Mouse (Mus musculus) gastrocnemius, postnatal 14 days (tissue): ENCODE results near the gene D130043K22Rik. TPM values are rescaled to one million over a fixed set of nuclear protein-coding genes. Genes with fewer than 3 reads are reported as not detected.
A peak's percentile ranks its signal among the peaks of the same experiment; 100 is the strongest.

Experiments used
- DNase-seq: peaks from one replicate; pipeline ENCODE4 v3.0.0; 2021; ENCODE audit warnings: mixed read lengths
- intact Hi-C: fragments of 180-260 bp; cut with DNase I; formaldehyde crosslinking; loops from one replicate; pipeline ENCODE4 v1.15.1; 2025; ENCODE audit warnings: low total_unique reads
- total RNA-seq, 2 experiments: library from RNA; stranded (reverse); gene quantifications; 2 replicates each; pipeline ENCODE4 v1.2.3; 2021

Gene D130043K22Rik
- total RNA-seq, 2 experiments from 2014 or later = not detected

DNA sequence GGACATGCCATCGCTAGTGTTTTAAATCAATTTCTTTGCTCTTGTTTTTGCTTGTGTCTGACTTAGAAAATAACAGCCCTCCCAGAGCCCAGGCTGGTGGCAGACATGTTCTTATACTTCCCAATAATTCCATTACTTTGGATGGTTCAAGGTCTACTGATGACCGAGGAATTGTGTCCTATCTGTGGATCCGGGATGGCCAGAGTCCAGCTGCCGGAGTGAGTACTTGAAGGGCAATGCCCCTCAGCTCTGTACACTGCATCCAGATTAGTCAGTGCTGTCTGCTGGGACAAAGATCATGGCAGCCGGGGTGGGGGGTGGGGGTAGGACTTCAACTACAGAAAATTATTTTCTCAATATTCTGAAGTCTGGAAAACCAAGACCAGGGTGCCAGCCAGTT lies 35.8 kb downstream of the D130043K22Rik start:
- DNase-seq = no peak
- intact Hi-C loops = no loop called here

DNA sequence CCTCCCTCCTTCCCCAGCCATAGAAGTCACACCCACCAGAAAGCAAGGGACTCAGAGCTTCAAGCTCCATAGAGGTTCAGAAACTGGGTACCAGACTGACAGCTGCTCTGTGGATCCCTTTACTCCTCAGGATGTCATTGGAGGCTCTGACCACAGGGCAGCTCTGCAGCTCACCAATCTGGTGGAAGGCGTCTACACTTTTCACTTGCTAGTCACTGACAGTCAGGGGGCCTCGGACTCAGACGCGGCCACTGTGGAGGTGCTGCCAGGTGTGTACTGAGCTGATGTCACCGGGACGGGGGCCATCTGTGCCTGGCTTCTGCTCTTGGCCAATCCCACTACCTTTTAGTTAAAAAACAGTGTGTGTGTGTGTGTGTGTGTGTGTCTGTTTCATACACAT lies 37.5 kb downstream of the D130043K22Rik start:
- intact Hi-C loops = no loop called here
- no peak for DNase-seq

- intact Hi-C loops = no loop called here
Observed at GRCm38 (mm10) chr13:24889554-24889953, 44.6 kb downstream of the D130043K22Rik start.

DNA sequence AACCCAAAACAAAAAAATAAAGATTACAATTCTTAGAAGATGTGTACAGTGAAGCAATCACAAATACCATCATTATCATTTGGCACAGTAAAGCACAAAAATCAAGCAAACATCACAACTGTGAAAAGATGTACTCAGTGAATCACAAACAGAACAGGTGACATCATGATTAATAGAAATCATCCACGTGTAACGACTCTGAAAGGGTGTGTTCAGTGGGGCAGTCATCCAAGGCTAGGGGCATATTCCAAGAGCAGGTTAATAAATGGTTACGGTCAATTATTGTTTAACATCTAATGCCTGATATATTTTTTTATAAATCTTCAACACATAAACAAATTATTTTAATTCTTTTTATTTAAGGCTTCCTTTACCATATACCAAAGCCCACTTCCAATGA lies 47.6 kb downstream of the D130043K22Rik start:
- intact Hi-C loops = no loop called here
- DNase-seq = no peak

More at GRCm38 (mm10) chr13:24889554-24889953, 44.6 kb downstream of the D130043K22Rik start:
- DNase-seq = no peak

DNA sequence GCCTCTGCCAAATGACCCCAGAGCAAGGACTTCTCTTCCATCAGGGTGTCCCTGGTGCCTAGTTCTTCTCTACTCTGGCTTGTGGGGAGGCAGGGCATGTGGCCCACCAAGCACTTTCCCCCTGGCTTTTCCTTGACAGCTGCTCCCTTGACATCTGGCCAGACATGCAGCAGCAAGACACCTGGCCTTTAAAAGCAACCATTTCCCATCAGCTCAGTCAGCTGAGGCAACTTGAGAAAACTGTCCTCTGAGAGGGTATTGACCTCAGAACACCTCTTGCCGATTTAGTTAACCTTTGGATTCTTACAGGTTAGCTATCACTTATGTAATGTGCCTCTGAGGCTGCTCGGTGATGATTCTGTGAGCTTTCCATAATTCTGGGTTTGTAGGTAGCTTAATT lies 48.9 kb downstream of the D130043K22Rik start:
- DNase-seq = no peak
- intact Hi-C loops = no loop called here

- DNase-seq = no peak
- intact Hi-C loops = no loop called here
Observed at GRCm38 (mm10) chr13:24901916-24902315, 57.0 kb downstream of the D130043K22Rik start.

- DNase-seq = no peak
Observed at GRCm38 (mm10) chr13:24903412-24903811, 58.5 kb downstream of the D130043K22Rik start.

DNA sequence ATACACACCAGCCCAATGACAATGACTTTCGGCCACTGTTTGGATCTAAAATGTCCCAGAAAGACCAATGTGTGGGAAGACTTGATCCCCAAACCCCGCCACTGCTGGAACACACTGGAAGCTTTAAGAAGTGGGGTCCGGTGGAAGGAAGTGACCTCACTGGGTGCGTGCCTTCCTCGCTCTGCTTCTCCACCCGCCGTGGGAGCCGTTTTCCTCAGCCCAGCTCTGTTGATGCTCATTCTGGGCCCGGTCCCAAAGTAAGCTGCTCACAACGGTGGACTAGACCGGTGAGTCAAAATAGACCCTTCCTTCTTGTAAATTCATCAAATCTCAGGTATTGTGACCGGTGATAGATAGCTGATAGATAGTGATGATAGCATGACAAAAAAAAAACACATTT lies 60.5 kb downstream of the D130043K22Rik start:
- intact Hi-C loops = no loop called here
- DNase-seq = no peak

More at GRCm38 (mm10) chr13:24903412-24903811, 58.5 kb downstream of the D130043K22Rik start:
- intact Hi-C loops = no loop called here

DNA sequence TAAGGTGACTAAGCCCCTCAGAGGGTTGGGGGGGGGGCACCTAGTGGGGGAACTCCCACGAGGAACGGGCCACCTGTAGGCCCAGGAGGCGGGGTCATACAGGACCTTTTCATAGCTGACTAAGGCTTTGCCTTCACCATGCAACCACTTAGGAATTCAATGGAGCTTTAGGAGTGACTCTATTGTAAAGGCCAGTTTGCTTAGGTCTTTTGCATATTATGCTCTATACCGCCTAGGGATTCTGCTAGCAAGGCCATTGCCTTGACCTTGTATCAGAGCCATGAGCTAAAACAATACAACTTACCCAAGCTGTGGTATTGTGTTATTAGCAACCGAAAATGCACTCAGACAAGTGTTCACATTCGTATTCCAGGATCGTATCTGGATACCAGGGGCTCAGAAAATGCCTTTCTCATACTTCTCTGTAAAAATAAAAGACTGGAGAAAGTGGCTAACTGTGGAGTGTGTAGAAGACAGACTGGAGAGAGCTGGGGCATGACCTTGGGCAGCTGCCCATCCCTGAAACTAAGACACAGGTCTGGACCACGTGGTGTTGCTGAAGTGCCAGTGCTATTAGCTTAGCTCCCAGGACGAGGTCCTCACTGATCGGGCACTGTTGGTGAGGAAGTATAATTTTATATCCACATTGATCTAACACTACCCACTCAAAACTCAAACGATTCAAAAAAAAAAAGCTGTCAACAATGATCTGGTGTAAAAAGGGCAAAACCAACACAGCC lies 62.1 kb downstream of the D130043K22Rik start:
- no peak for DNase-seq
- intact Hi-C loops = no loop called here

DNA sequence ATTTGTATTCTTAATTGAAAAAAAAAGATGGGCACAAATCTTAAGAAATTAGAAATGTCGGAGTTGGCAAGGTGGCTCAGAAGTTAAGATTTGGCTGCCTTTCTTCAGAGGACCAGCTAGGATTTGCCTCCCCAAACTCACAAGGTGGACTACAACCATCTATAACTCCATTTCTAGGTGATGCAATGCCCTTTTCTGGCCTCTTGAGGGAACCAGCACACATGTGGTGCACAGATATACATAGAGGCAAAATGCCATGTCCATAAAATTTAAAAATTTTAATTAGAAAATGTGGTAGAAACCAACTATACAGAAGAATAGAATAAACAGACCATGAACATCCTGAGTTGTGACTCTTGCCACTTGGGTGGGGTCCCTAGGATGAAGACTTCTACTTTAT lies 64.2 kb downstream of the D130043K22Rik start:
- intact Hi-C loops = no loop called here
- DNase-seq = no peak

GRCm38 (mm10) chr13:24913576-24913975 lies 68.6 kb downstream of the D130043K22Rik start:
- intact Hi-C loops = no loop called here
- DNase-seq = no peak

DNA sequence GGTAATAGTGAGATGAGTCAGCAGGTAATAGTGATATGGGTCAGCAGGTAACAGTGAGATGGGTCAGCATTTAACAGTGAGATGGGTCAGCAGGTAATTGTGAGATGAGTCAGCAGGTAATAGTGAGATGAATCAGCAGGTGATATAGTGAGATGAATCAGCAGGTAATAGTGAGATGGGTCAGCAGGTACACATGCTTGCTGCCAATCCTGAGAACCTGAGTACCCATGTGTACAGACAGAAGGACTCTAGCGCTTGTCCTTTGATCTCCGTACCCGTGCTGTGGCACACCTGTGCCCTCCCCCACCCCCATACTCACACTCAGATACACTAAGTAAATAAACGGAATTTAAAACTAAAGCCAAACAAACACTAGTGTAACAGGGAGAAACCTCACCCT lies 70.0 kb downstream of the D130043K22Rik start:
- DNase-seq = no peak
- intact Hi-C loops = no loop called here

DNA sequence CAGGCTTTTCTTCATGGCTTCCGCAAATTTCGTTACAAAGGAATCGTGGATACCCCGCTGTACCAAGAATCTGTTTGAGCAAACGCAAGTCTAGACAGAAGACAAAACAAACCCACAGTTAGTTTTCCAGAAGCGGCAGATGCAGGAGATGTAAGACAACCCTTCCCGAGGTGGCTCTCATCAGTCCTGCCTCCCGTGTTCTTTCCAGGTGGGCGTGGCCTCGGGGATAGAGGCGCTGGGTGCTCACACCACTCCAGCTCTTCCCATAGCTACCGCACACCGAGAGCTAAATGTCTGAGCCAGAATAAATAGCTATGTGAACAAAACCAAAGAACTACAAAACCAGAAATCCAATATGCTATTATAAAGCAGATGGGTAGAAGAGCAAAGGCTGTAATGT lies 70.9 kb downstream of the D130043K22Rik start:
- intact Hi-C loops = no loop called here
- DNase-seq = no peak

DNA sequence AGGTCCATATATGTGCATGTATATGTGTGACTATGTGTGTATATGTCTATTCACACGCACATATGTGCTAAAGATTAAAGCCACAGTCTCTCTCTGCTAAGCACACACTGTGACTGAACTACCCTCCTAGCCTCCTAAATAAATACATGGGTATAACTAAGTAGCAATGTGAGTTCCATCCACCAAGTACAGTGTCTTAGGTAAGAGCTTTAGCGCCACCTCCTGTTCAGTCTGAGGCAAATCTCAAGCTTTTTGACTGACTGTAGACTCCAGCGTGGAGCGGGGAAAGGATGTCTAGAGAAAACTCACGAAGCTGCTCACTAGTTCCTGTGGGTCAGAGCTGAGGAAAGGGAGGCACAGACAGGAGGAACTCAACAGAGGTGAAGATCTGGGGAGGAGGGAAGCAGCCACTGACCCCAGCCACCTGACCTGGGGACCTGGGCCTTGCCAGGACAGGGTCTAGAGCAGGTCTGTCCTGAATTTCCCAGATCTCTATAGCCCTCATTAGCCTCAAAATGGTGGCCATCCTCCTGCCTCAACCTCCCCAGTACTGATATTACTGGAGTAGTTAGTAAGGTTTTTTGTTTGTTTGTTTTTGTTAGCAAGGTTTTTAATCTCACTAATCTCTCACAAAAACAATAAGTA lies 75.5 kb downstream of the D130043K22Rik start:
- peak; percentile 17 for DNase-seq
- intact Hi-C loops = no loop called here

GRCm38 (mm10) chr13:24921281-24921680 lies 76.3 kb downstream of the D130043K22Rik start:
- DNase-seq = no peak
- intact Hi-C loops = no loop called here

DNA sequence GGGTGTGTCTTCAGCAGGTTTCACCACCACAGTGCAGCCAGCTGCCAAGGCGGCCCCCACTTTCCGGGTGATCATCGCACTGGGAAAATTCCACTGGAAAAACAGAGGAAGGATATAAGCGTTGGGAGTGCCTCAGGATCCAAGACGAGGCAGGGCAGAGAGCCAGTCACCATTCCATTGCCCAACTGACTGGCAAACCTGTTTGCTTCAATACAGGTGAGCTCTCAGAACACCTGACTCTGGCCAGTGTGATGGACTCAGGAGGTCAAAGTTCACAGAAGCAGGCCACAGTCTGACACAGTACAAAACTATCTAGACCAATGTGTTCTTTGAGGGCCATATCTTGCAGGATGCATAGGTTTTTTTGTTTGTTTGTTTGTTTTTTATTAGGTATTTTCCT lies 79.1 kb downstream of the D130043K22Rik start:
- DNase-seq = no peak
- intact Hi-C loops = no loop called here

DNA sequence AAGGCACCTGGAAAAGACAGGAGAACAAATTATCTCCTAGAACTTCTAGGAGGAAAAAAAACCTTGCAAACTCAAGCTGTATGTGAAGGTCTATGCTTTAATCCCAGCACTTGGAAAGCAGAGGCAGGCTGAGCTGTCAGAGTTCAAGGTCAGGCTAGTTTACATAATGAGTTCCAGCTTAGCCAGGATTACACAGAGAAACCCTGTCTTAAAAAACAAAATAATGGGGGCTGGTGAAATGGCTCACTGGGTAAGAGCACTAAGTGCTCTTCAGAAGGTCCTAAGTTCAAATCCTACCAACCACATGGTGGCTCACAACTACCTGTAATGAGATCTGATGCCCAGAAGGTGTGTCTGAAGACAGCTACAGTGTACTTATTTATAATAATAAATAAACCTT lies 85.7 kb downstream of the D130043K22Rik start:
- no peak for DNase-seq
- intact Hi-C loops = no loop called here

GRCm38 (mm10) chr13:24933199-24933598 lies 88.3 kb downstream of the D130043K22Rik start:
- DNase-seq = no peak
- intact Hi-C loops = no loop called here

GRCm38 (mm10) chr13:24936772-24937107 lies 91.8 kb downstream of the D130043K22Rik start:
- DNase-seq = no peak
- intact Hi-C loops = loop anchor here (5.0 kb wide), 1 partner anchor 56 kb away; no protein-coding TSS in a partner anchor

- intact Hi-C loops = loop anchor here (5.0 kb wide), 1 partner anchor 55 kb away; no protein-coding TSS in a partner anchor
- peak; percentile 73 for DNase-seq
Observed at GRCm38 (mm10) chr13:24937108-24937838, 92.3 kb downstream of the D130043K22Rik start, which contains the start of gene Aldh5a1. Aldh5a1 (minus strand) TSS chr13:24937661.
